Mouse (Mus musculus) limb, embryonic 11.5 days (tissue): ENCODE data around the gene Gria1. TPM values are rescaled to one million over a fixed set of nuclear protein-coding genes. Genes with fewer than 3 reads are reported as not detected.

Experiments used
- ATAC-seq: fragments of 200-750 bp; cut with Nextera tagmentation; 2 replicates; pipeline ENCODE4 v1.8.0; 2017; ENCODE audit warnings: low read depth; ENCODE audit not compliant: insufficient number of reproducible peaks, low FRiP score, low TSS enrichment
- DNase-seq: peaks from one replicate; pipeline ENCODE4 v3.0.0-alpha.2; 2015; ENCODE audit warnings: low spot score
- H3K27ac ChIP-seq: fragments of 300-500 bp; sonication (generic); replicated peaks from 2 replicates; pipeline ENCODE4 v1.5.1; 2014; ENCODE audit warnings: low read depth, mild to moderate bottlenecking, low read length
- H3K27me3 ChIP-seq: fragments of 300-500 bp; sonication (generic); 2 replicates; pipeline ENCODE4 v1.6.1; 2014; ENCODE audit warnings: mild to moderate bottlenecking, low read length, mixed read lengths; ENCODE audit not compliant: control insufficient read depth, insufficient read depth
- H3K36me3 ChIP-seq: fragments of 300-500 bp; sonication (generic); 2 replicates; pipeline ENCODE4 v1.6.1; 2014; ENCODE audit warnings: mild to moderate bottlenecking, low read length, moderate library complexity, mixed read lengths; ENCODE audit not compliant: control insufficient read depth, insufficient read depth
- H3K4me1 ChIP-seq: fragments of 300-500 bp; sonication (generic); 2 replicates; pipeline ENCODE4 v1.6.1; 2014; ENCODE audit warnings: low read length, mixed read lengths; ENCODE audit not compliant: control insufficient read depth, insufficient read depth
- H3K4me2 ChIP-seq: fragments of 300-500 bp; sonication (generic); 2 replicates; pipeline ENCODE4 v1.6.1; 2014; ENCODE audit warnings: low read depth, mild to moderate bottlenecking, moderate library complexity; ENCODE audit not compliant: severe bottlenecking
- H3K4me3 ChIP-seq: fragments of 300-500 bp; sonication (generic); 2 replicates; pipeline ENCODE4 v1.5.1; 2014; ENCODE audit warnings: low read depth, low read length
- H3K9ac ChIP-seq: fragments of 300-500 bp; sonication (generic); 2 replicates; pipeline ENCODE4 v1.6.1; 2014; ENCODE audit warnings: mild to moderate bottlenecking, low read length
- H3K9me3 ChIP-seq: fragments of 300-500 bp; sonication (generic); 2 replicates; pipeline ENCODE4 v1.6.1; 2016; ENCODE audit warnings: low read length; ENCODE audit not compliant: control insufficient read depth
- WGBS: fragments of 180-500 bp; shearing (Covaris S2); extraction: QIAGEN DNeasy Blood & Tissue Kit; methylation state at CpG from one replicate; pipeline ENCODE4 v1.1.7; 2014; 5-methylcytosine and 5-hydroxymethylcytosine counted together
- polyA plus RNA-seq: library from polyadenylated mRNA; unstranded; fragments of >200 nt; fragmentation: Nextera tagmentation; extraction: Ambion mirVana; gene quantifications from 2 replicates; pipeline ENCODE4 v1.2.1, GENCODE M21; 2014

The Gria1 gene
- polyA plus RNA-seq, 1 experiment from 2014 or later: 0.24 TPM

DNA sequence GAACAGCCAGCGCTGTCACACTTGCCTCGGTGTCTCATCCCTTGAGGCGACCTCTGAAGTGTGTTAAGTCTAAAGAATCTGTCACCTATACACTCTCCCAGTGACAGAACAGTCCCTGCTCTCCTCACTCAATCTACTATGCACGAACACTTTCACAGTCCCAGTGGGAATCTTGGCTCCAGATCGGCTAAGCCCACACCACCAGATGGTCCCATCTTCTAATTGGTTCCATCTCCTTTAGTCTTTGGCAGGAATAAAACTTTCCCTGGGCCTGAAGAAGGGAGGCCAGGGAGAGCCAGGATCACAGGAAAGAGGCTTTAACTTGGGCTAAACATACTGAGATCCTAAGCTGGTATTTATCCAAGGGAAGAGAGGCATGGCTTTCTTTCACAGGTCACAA lies 19.3 kb downstream of the Gria1 start:
- H3K9me3 ChIP-seq: no peaks in the 10 kb centered on the region
- H3K9ac ChIP-seq: no peak overlapping the region
- no peak overlapping the region for H3K4me3 ChIP-seq
- H3K36me3 ChIP-seq: no peaks in the 10 kb centered on the region
- no peaks in the 10 kb centered on the region for H3K4me1 ChIP-seq
- H3K27me3 ChIP-seq: no peaks in the 10 kb centered on the region
- DNase-seq (no peak), ATAC-seq (no peak)
- WGBS: 68% methylated on average over 5 of the region's 5 CpGs
- H3K4me2 ChIP-seq: no peak overlapping the region
- H3K27ac ChIP-seq: no peak overlapping the region

GRCm38 (mm10) chr11:57038807-57039206 lies 27.6 kb downstream of the Gria1 start:
- Histone ChIP-seq H3K4me3 (no peak overlapping the region), H3K36me3 (no peaks in the 10 kb centered on the region), H3K27ac (no peak overlapping the region), H3K9ac (no peak overlapping the region), H3K4me1 (no peaks in the 10 kb centered on the region), H3K9me3 (no peaks in the 10 kb centered on the region), H3K4me2 (no peak overlapping the region), H3K27me3 (no peaks in the 10 kb centered on the region)
- WGBS: 67% methylated on average over 7 of the region's 7 CpGs
- DNase-seq (no peak), ATAC-seq (no peak)

- Histone ChIP-seq H3K36me3 (no peaks in the 10 kb centered on the region), H3K4me1 (no peaks in the 10 kb centered on the region), H3K27ac (no peak overlapping the region), H3K4me3 (no peak overlapping the region), H3K9me3 (no peaks in the 10 kb centered on the region), H3K27me3 (no peaks in the 10 kb centered on the region), H3K4me2 (no peak overlapping the region), H3K9ac (no peak overlapping the region)
- WGBS: 94% methylated on average over 8 of the region's 8 CpGs
- DNase-seq (no peak), ATAC-seq (no peak)
Observed at GRCm38 (mm10) chr11:57039306-57039705, 28.1 kb downstream of the Gria1 start.

DNA sequence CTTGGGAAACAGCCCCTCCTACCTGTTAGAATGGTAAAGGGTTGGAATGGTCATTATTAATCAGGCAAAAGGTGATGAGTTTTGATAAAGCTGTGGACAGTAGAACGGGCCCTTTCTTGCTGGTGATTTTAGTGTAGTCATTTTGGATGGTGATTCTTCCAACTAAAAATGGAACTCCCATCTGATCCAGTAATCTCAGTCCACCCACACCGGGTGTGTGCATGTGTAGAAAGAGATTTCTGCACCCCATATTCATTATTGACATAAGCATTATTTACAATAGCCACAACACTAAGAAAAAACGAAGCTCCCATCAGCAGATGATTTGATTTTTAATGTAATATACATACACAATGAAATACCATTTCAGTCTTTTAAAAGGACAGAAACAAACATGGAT lies 30.9 kb downstream of the Gria1 start:
- H3K4me3 ChIP-seq: no peak overlapping the region
- no peaks in the 10 kb centered on the region for H3K36me3 ChIP-seq
- H3K9ac ChIP-seq: no peak overlapping the region
- H3K4me2 ChIP-seq: no peak overlapping the region
- DNase-seq (no peak), ATAC-seq (no peak)
- 79% methylated on average over 3 of the region's 3 CpGs for WGBS
- no peaks in the 10 kb centered on the region for H3K27me3 ChIP-seq
- no peaks in the 10 kb centered on the region for H3K4me1 ChIP-seq
- H3K27ac ChIP-seq: no peak overlapping the region
- no peaks in the 10 kb centered on the region for H3K9me3 ChIP-seq

DNA sequence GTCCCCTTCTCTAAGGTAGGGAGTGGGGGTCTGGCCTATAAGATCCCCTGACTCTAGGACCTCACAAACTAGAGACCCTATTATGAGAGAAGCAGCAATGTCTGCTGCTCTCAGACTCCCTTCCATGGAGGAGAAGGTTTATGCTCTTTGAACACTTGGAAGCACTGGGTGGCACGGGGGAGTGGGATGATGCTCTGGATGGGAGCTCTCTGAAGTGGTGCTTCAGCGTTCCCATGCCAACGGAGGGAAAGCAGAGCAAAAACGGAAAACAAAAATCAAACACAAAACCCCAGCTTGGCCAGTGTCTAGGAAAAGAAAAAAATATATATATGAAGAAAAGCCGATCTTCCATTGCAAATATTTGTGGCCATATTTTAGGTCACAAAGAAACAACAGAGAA lies 33.0 kb downstream of the Gria1 start:
- H3K4me1 ChIP-seq: no peaks in the 10 kb centered on the region
- DNase-seq: no peak
- H3K9ac ChIP-seq: no peak overlapping the region
- H3K4me3 ChIP-seq: no peak overlapping the region
- ATAC-seq: no peak
- H3K4me2 ChIP-seq: no peak overlapping the region
- no peak overlapping the region for H3K27ac ChIP-seq
- 80% methylated on average over 5 of the region's 5 CpGs for WGBS
- no peaks in the 10 kb centered on the region for H3K9me3 ChIP-seq
- no peaks in the 10 kb centered on the region for H3K36me3 ChIP-seq
- no peaks in the 10 kb centered on the region for H3K27me3 ChIP-seq

DNA sequence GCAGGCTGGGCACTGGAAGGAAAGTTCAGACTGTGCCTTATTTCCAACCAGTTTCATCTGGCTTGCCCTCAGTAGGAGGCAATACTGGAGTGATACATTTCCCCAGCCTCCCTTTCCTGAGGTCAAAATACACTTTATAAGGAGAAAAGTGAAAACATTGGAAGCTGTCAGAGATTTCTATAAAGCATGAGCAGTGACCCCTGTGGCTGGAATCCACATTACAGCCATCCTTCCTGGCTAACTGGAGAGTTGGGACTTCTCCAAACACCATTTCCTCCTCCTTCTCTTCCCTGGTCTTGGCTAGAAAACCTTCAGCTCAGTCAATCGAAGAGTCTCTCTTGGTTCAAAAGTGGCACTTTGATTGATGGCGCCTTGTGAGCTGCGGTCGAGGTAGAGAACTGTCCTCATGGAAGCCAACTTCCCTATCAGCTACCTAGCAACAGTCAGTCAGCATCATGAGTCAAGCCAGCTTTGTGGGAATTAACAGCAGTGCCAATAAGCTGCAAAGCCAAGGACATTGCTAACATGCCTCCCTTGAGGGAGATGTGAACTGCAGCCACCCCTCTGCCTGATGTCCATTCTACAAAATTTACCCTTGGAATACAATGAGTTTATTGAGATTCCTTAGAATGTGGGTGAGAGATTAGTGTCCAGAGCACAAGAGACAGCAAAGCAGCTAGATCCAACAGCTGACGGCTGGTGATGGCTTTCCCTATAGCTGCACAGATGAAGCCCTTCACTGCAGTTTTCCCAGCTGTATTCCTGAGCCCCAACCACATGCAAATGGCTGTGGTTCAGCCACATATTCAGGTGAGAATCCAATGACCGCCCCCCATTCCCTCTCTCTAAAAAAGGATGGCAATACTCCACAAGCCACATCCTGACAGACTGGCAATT lies 40.7 kb downstream of the Gria1 start:
- no peaks in the 10 kb centered on the region for H3K27me3 ChIP-seq
- no peak overlapping the region for H3K4me3 ChIP-seq
- H3K4me1 ChIP-seq: no peaks in the 10 kb centered on the region
- no peak overlapping the region for H3K4me2 ChIP-seq
- no peaks in the 10 kb centered on the region for H3K9me3 ChIP-seq
- no peak for DNase-seq
- 82% methylated on average over 6 of the region's 6 CpGs for WGBS
- no peak overlapping the region for H3K9ac ChIP-seq
- no peak for ATAC-seq
- H3K27ac ChIP-seq: no peak overlapping the region
- H3K36me3 ChIP-seq: no peaks in the 10 kb centered on the region

GRCm38 (mm10) chr11:57062441-57062840 lies 51.3 kb downstream of the Gria1 start:
- Histone ChIP-seq H3K4me3 (no peak overlapping the region), H3K36me3 (no peaks in the 10 kb centered on the region), H3K4me1 (no peaks in the 10 kb centered on the region), H3K27me3 (no peaks in the 10 kb centered on the region), H3K27ac (no peak overlapping the region), H3K4me2 (no peak overlapping the region), H3K9ac (no peak overlapping the region), H3K9me3 (no peaks in the 10 kb centered on the region)
- 86% methylated on average over 3 of the region's 3 CpGs for WGBS
- no peak for DNase-seq
- no peak for ATAC-seq

DNA sequence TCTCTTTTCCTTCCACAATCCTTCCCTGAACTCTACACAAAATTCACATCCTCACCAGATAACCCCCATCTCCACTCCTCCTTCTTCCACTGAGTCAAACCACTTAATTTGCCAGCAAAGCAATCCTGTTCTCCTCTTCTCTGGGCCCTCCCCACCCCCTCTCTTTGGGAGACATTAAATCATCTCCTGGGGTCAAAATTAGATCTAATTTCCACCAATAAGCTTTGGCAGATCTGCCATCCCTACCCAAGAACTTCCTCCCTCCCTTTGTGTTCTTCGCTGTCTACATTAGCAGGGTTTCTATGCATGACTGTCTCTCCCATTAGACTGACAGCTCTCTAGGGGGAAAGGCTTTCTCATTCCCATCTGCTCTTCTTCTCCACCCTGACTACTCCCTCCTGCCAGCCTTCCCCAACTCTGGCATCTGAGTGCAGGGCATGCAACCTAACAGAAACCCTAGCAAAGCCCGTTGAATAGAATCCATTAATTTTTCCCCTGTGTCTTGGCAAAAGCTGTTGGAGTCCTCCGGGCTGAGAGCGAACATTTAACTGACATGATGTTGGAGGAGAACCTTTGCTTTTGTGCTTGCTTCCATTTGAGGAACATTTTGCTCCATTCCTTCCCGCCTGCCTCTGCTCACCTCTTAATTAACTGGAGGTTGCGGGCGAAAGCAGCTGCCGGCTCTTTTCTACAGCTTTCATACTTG lies 59.2 kb downstream of the Gria1 start:
- no peaks in the 10 kb centered on the region for H3K4me1 ChIP-seq
- no peak for ATAC-seq
- H3K4me3 ChIP-seq: no peak overlapping the region
- no peak overlapping the region for H3K27ac ChIP-seq
- H3K36me3 ChIP-seq: no peaks in the 10 kb centered on the region
- no peak for DNase-seq
- no peak overlapping the region for H3K9ac ChIP-seq
- 90% methylated on average over 8 of the region's 8 CpGs for WGBS
- no peaks in the 10 kb centered on the region for H3K9me3 ChIP-seq
- no peak overlapping the region for H3K4me2 ChIP-seq
- no peaks in the 10 kb centered on the region for H3K27me3 ChIP-seq
